In genomic region chr1:166900028-166900427, GRCm38 (mm10) we compare ENCODE assay signal across 19 mouse cellular contexts.
A peak's percentile ranks its signal among the peaks of the same experiment; 100 is the strongest.
DNase-seq lines count a peak whose midpoint lies in the region; ATAC-seq and TF ChIP-seq lines count a peak whose summit lies in the region.
"Had no signal": no experiment of that assay in that cellular context is flagged by ENCODE, and none has a peak within 500 bp of the region (broad histone marks: within the 10 kb centered on the region; RNA-seq: fewer than 3 reads in every experiment).

No protein-coding gene starts in this region.

- WGBS in forebrain, embryonic 13.5 days: 79% methylated on average over 4 of the region's 4 CpGs
- WGBS in forebrain, embryonic 12.5 days: 86% methylated on average over 4 of the region's 4 CpGs
- WGBS in kidney, embryonic 16.5 days: 77% methylated on average over 4 of the region's 4 CpGs
- WGBS in stomach, embryonic 14.5 days: 69% methylated on average over 4 of the region's 4 CpGs
- WGBS in stomach, postnatal 0 days: 65% methylated on average over 4 of the region's 4 CpGs

- peak; percentile 13; the same call in 1 of the 2 replicates for ATAC-seq in forebrain, embryonic 13.5 days
- ATAC-seq in forebrain, embryonic 12.5 days (ENCODE audit: low FRiP score): no peak
- ATAC-seq in kidney, embryonic 16.5 days (ENCODE audit: low FRiP score, low TSS enrichment): no peak
- peak; percentile 17; the same call in 1 of the 2 replicates for ATAC-seq in stomach, embryonic 14.5 days (ENCODE audit: insufficient number of reproducible peaks, insufficient read depth, low FRiP score, low read depth)
- no peak for ATAC-seq in stomach, postnatal 0 days (ENCODE audit: low FRiP score, low TSS enrichment)

- H3K9me3 ChIP-seq in forebrain, embryonic 13.5 days (replicated peaks): no peaks in the 10 kb centered on the region
- no peaks in the 10 kb centered on the region for H3K9me3 ChIP-seq in forebrain, embryonic 12.5 days
- H3K9me3 ChIP-seq in kidney, embryonic 16.5 days (ENCODE audit: low read length): no peaks in the 10 kb centered on the region
- H3K9me3 ChIP-seq in stomach, embryonic 14.5 days (ENCODE audit: control insufficient read depth, low read depth, low read length): no peaks in the 10 kb centered on the region
- no peaks in the 10 kb centered on the region for H3K9me3 ChIP-seq in stomach, postnatal 0 days (ENCODE audit: control insufficient read depth, low read length)
- H3K9me3 ChIP-seq: limb, embryonic 12.5 days; stomach, embryonic 15.5 days had no signal

- no peaks in the 10 kb centered on the region for H3K27me3 ChIP-seq in forebrain, embryonic 13.5 days
- no peaks in the 10 kb centered on the region for H3K27me3 ChIP-seq in forebrain, embryonic 12.5 days
- H3K27me3 ChIP-seq in kidney, embryonic 16.5 days (ENCODE audit: insufficient read depth, low read length): no peaks in the 10 kb centered on the region
- H3K27me3 ChIP-seq in stomach, embryonic 14.5 days (ENCODE audit: control insufficient read depth, insufficient read depth, low read length): no peaks in the 10 kb centered on the region
- H3K27me3 ChIP-seq in stomach, postnatal 0 days (ENCODE audit: control insufficient read depth, insufficient read depth, low read length): no peaks in the 10 kb centered on the region
- H3K27me3 ChIP-seq in splenic B cell, adult 2 months (ENCODE audit: control insufficient read depth, insufficient read depth, low read length, poor library complexity, severe bottlenecking): no peaks in the 10 kb centered on the region
- H3K27me3 ChIP-seq: limb, embryonic 12.5 days; stomach, embryonic 15.5 days had no signal

- H3K9ac ChIP-seq in forebrain, embryonic 13.5 days: no peak overlapping the region
- no peak overlapping the region for H3K9ac ChIP-seq in forebrain, embryonic 12.5 days
- H3K9ac ChIP-seq in kidney, embryonic 16.5 days (replicated peaks; ENCODE audit: low read length): no peak overlapping the region
- no peak overlapping the region for H3K9ac ChIP-seq in stomach, embryonic 14.5 days (replicated peaks; ENCODE audit: low read depth, low read length)
- H3K9ac ChIP-seq in stomach, postnatal 0 days (ENCODE audit: low read length): no peak overlapping the region
- H3K9ac ChIP-seq: heart, embryonic 12.5 days; limb, embryonic 12.5 days; liver, postnatal 0 days; stomach, embryonic 15.5 days had no signal

- H3K4me1 ChIP-seq in forebrain, embryonic 13.5 days: peaks cover 21% of the 10 kb centered on the region; the same call in 1 of the 2 replicates
- H3K4me1 ChIP-seq in forebrain, embryonic 12.5 days: peaks cover 14% of the 10 kb centered on the region; the same call in 1 of the 2 replicates
- peaks cover 5% of the 10 kb centered on the region for H3K4me1 ChIP-seq in kidney, embryonic 16.5 days (ENCODE audit: insufficient read depth, low read length)
- H3K4me1 ChIP-seq in stomach, embryonic 14.5 days (ENCODE audit: control insufficient read depth, insufficient read depth, low read length): no peaks in the 10 kb centered on the region
- no peaks in the 10 kb centered on the region for H3K4me1 ChIP-seq in stomach, postnatal 0 days (replicated peaks; ENCODE audit: control insufficient read depth, insufficient read depth)
- H3K4me1 ChIP-seq: heart, embryonic 12.5 days; stomach, embryonic 15.5 days had no signal

- H3K27ac ChIP-seq in forebrain, embryonic 13.5 days: no peak overlapping the region
- no peak overlapping the region for H3K27ac ChIP-seq in forebrain, embryonic 12.5 days
- peak overlapping the region; percentile 25 for H3K27ac ChIP-seq in kidney, embryonic 16.5 days (ENCODE audit: low read length)
- 0 out of 2 replicates have a peak overlapping the region, but pooled peaks have one; percentile 21 for H3K27ac ChIP-seq in stomach, embryonic 14.5 days (ENCODE audit: low read length)
- no peak overlapping the region for H3K27ac ChIP-seq in stomach, postnatal 0 days (replicated peaks)
- H3K27ac ChIP-seq: stomach, embryonic 15.5 days had no signal

- H3K4me3 ChIP-seq in forebrain, embryonic 13.5 days: no peak overlapping the region
- H3K4me3 ChIP-seq in forebrain, embryonic 12.5 days (replicated peaks): no peak overlapping the region
- H3K4me3 ChIP-seq in kidney, embryonic 16.5 days (ENCODE audit: low read length): no peak overlapping the region
- no peak overlapping the region for H3K4me3 ChIP-seq in stomach, embryonic 14.5 days (ENCODE audit: low read depth, low read length)
- H3K4me3 ChIP-seq in stomach, postnatal 0 days (ENCODE audit: low read depth, low read length): no peak overlapping the region
- H3K4me3 ChIP-seq: heart, embryonic 12.5 days; layer of hippocampus, adult 2 months; limb, embryonic 12.5 days; stomach, embryonic 15.5 days had no signal

- TF ChIP-seq EP300 in stomach, postnatal 0 days (optimal IDR thresholded peaks at IDR 0.05): no peak

- no peak overlapping the region for H3K4me2 ChIP-seq in forebrain, embryonic 13.5 days
- H3K4me2 ChIP-seq in forebrain, embryonic 12.5 days: no peak overlapping the region
- H3K4me2 ChIP-seq in kidney, embryonic 16.5 days (replicated peaks; ENCODE audit: low read depth, low read length): 0 out of 2 replicates have a peak overlapping the region, but pooled peaks have one; percentile 13
- no peak overlapping the region for H3K4me2 ChIP-seq in stomach, embryonic 14.5 days (replicated peaks; ENCODE audit: low read depth, low read length)
- H3K4me2 ChIP-seq in stomach, postnatal 0 days (replicated peaks; ENCODE audit: low read depth): no peak overlapping the region
- H3K4me2 ChIP-seq: heart, embryonic 12.5 days; limb, embryonic 12.5 days; liver, embryonic 11.5 days; midbrain, embryonic 11.5 days; stomach, embryonic 15.5 days had no signal

- TF ChIP-seq CTCF in stomach, postnatal 0 days (IDR thresholded peaks at IDR 0.05; ENCODE audit: low read depth): no peak

- no peaks in the 10 kb centered on the region for H3K36me3 ChIP-seq in forebrain, embryonic 13.5 days (ENCODE audit: poor library complexity, severe bottlenecking)
- no peaks in the 10 kb centered on the region for H3K36me3 ChIP-seq in forebrain, embryonic 12.5 days (replicated peaks)
- no peaks in the 10 kb centered on the region for H3K36me3 ChIP-seq in kidney, embryonic 16.5 days (ENCODE audit: insufficient read depth, low read length)
- H3K36me3 ChIP-seq in stomach, embryonic 14.5 days (ENCODE audit: control insufficient read depth, insufficient read depth, low read length): no peaks in the 10 kb centered on the region
- no peaks in the 10 kb centered on the region for H3K36me3 ChIP-seq in stomach, postnatal 0 days (ENCODE audit: control insufficient read depth, insufficient read depth, low read length)
- H3K36me3 ChIP-seq in splenic B cell, adult 2 months (ENCODE audit: control insufficient read depth, insufficient read depth, low read length, poor library complexity, severe bottlenecking): no peaks in the 10 kb centered on the region
- H3K36me3 ChIP-seq: heart, embryonic 12.5 days; limb, embryonic 12.5 days; stomach, embryonic 15.5 days had no signal

- no peak for DNase-seq in kidney, adult 18-20 months
- DNase-seq in stomach, postnatal 0 days (ENCODE audit: low spot score): no peak
- DNase-seq in splenic B cell, adult 2 months (ENCODE audit: low read depth, low spot score): peak; percentile 11
- no peak for DNase-seq in gastrocnemius, postnatal 25 days
- DNase-seq: cerebellum, adult 18-20 months; cerebellum, postnatal 36 days; gastrocnemius, postnatal 10 days; kidney, adult 8-10 months; liver, postnatal 0 days had no signal

Comparison
In these comparisons a context has a peak if more than half of its experiments do, and no peak if none do; other contexts are left out.
1. ATAC-seq: peak in forebrain, embryonic 13.5 days (single experiment) and stomach, embryonic 14.5 days (single experiment); none in forebrain, embryonic 12.5 days (single experiment), kidney, embryonic 16.5 days (single experiment) and stomach, postnatal 0 days (single experiment).
2. H3K27ac ChIP-seq: peak in kidney, embryonic 16.5 days (single experiment) and stomach, embryonic 14.5 days (single experiment); none in forebrain, embryonic 13.5 days (single experiment), forebrain, embryonic 12.5 days (single experiment) and stomach, postnatal 0 days (single experiment).